Mouse (Mus musculus) kidney, embryonic 15.5 days (tissue): ENCODE data around the gene Rab8b. TPM values are rescaled to one million over a fixed set of nuclear protein-coding genes. Genes with fewer than 3 reads are reported as not detected.
"Not testable (repeated sequence)": the region's sequence is repeated elsewhere in the genome, so short reads cannot be mapped to it uniquely, and the experiment has no call there.

Experiments used
- ATAC-seq: fragments of 200-750 bp; cut with Nextera tagmentation; replicated peaks from 2 replicates; pipeline ENCODE4 v1.8.0; 2017; ENCODE audit warnings: moderate TSS enrichment; ENCODE audit not compliant: low FRiP score
- H3K27ac ChIP-seq: fragments of 300-500 bp; sonication (generic); 2 replicates; pipeline ENCODE4 v1.5.1; 2015; ENCODE audit warnings: mild to moderate bottlenecking, inconsistent platforms
- H3K27me3 ChIP-seq: fragments of 300-500 bp; sonication (generic); 2 replicates; pipeline ENCODE4 v1.6.1; 2015; ENCODE audit warnings: inconsistent platforms
- H3K36me3 ChIP-seq: fragments of 300-500 bp; sonication (generic); 2 replicates; pipeline ENCODE4 v1.6.1; 2015; ENCODE audit warnings: inconsistent platforms
- H3K4me1 ChIP-seq: fragments of 300-500 bp; sonication (generic); 2 replicates; pipeline ENCODE4 v1.6.1; 2015; ENCODE audit warnings: inconsistent platforms
- H3K4me2 ChIP-seq: fragments of 300-500 bp; sonication (generic); 2 replicates; pipeline ENCODE4 v1.6.1; 2015; ENCODE audit warnings: moderate library complexity, mild to moderate bottlenecking, inconsistent platforms
- H3K4me3 ChIP-seq: fragments of 300-500 bp; sonication (generic); replicated peaks from 2 replicates; pipeline ENCODE4 v1.5.1; 2015; ENCODE audit warnings: mild to moderate bottlenecking, inconsistent platforms
- H3K9ac ChIP-seq: fragments of 300-500 bp; sonication (generic); 2 replicates; pipeline ENCODE4 v1.6.1; 2015; ENCODE audit warnings: mild to moderate bottlenecking, inconsistent platforms
- H3K9me3 ChIP-seq: fragments of 300-500 bp; sonication (generic); replicated peaks from 2 replicates; pipeline ENCODE4 v1.6.1; 2016; ENCODE audit warnings: inconsistent platforms
- WGBS: fragments of 180-500 bp; shearing (Covaris S2); methylation state at CpG from one replicate; pipeline ENCODE4 v1.1.7; 2015; ENCODE audit warnings: mixed read lengths; 5-methylcytosine and 5-hydroxymethylcytosine counted together
- polyA plus RNA-seq: library from polyadenylated mRNA; unstranded; fragments of >200 nt; fragmentation: Nextera tagmentation; extraction: Ambion mirVana; gene quantifications from 2 replicates; pipeline ENCODE4 v1.2.1, GENCODE M21; 2015

The Rab8b gene
- polyA plus RNA-seq, 1 experiment from 2014 or later: 26.4 TPM

DNA sequence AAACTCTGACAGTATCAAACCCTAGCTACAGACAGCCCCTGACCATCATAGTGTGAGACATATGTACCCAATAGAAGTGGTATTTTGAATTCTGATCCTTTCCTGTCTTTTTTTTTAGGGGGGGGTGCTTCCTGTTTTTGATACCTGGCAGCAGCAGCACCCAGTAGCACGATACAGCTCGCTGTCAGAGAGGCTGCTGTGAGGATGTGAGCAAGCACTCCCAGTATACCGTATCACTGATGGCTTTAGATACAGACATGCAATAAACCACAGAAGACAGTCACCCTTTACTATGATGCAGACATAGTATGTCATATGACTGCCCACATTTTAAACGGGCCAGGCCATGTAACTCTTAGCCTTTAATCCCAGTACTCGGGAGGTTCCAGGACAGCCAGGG, 36.0 kb downstream of the Rab8b start:
- Histone ChIP-seq H3K4me3 (no peak overlapping the region), H3K27me3 (no peaks in the 10 kb centered on the region)
- 85% methylated on average over 5 of the region's 5 CpGs for WGBS

DNA sequence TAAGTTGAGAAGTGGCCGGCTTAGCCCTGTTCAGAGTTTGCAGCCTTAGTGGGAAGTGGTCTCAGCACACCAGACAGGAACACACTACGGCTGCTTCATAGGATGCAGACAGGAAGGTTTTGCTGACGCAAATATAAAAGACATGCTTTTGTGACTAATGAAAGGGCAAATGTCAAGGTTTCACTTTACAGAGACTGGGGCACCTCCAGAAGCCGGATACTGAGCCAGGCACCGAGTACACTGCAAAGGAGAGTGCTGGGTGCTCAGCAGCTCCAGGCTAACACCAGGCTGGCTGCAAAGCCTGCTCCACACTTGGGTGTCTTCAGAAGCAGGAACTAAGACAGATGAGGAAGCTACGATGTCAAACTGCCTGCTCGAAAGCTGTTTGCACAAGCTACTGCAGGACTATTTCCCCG, 37.1 kb downstream of the Rab8b start:
- Histone ChIP-seq H3K9me3 (no peaks in the 10 kb centered on the region), H3K4me3 (no peak overlapping the region), H3K9ac (no peak overlapping the region), H3K27me3 (no peaks in the 10 kb centered on the region), H3K4me1 (peaks cover 17% of the 10 kb centered on the region), H3K4me2 (no peak overlapping the region), H3K36me3 (no peaks in the 10 kb centered on the region), H3K27ac (no peak overlapping the region)
- WGBS: 40% methylated on average over 8 of the region's 8 CpGs
- no peak for ATAC-seq

More for the DNA sequence above, 36.0 kb downstream of the Rab8b start:
- no peak for ATAC-seq
- H3K9me3 ChIP-seq: no peaks in the 10 kb centered on the region
- no peak overlapping the region for H3K4me2 ChIP-seq
- no peak overlapping the region for H3K9ac ChIP-seq
- H3K4me1 ChIP-seq: peaks cover 19% of the 10 kb centered on the region
- no peaks in the 10 kb centered on the region for H3K36me3 ChIP-seq
- no peak overlapping the region for H3K27ac ChIP-seq

DNA sequence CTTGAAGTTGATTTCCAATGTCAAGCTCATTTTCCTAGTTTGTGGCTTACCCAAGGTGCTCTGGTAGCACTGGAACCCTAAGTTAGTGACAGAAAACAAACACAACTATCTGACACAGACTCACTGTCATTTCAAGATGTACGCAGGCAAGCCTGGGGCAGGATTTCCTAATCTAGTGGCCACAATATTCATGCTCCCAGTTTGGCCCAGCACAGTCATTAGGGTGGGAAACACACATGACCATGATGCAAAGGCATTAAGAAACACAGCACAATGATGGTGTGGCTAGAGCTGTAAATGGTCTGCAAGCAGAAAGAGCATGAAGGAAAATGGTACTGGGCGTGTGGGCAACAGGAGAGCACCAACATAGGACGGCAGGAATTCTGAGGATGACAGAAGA, 37.6 kb downstream of the Rab8b start:
- H3K36me3 ChIP-seq: no peaks in the 10 kb centered on the region
- WGBS: 70% methylated on average over 3 of the region's 3 CpGs
- no peak overlapping the region for H3K4me3 ChIP-seq
- H3K4me1 ChIP-seq: peaks cover 13% of the 10 kb centered on the region
- H3K4me2 ChIP-seq: no peak overlapping the region
- H3K27ac ChIP-seq: no peak overlapping the region
- ATAC-seq: no peak
- no peak overlapping the region for H3K9ac ChIP-seq
- no peaks in the 10 kb centered on the region for H3K9me3 ChIP-seq
- H3K27me3 ChIP-seq: no peaks in the 10 kb centered on the region

DNA sequence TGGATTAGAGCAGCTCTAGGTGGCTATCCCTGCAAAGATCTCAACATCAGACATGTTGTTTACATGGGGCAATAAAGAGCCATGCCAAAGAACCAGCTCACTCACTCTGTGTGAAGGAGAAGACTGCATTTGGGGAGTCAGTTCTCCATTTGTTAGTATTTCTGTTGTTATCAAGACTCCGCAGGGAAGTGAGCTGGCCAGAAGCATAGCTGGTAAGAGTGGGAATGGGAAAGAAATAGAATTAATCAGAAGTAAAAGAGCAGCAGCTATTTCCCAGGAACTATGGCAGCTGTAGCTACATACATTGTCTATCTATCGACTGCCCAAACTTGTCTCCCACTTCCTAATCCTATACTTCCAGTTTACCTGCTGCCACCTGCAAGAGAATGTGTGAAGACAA, 38.7 kb downstream of the Rab8b start:
- Histone ChIP-seq H3K36me3 (no peaks in the 10 kb centered on the region), H3K27ac (no peak overlapping the region), H3K4me1 (peaks cover 5% of the 10 kb centered on the region), H3K9me3 (no peaks in the 10 kb centered on the region), H3K4me3 (no peak overlapping the region), H3K27me3 (no peaks in the 10 kb centered on the region), H3K9ac (no peak overlapping the region), H3K4me2 (no peak overlapping the region)
- no peak for ATAC-seq
- WGBS: 97% methylated on average over 2 of the region's 2 CpGs

DNA sequence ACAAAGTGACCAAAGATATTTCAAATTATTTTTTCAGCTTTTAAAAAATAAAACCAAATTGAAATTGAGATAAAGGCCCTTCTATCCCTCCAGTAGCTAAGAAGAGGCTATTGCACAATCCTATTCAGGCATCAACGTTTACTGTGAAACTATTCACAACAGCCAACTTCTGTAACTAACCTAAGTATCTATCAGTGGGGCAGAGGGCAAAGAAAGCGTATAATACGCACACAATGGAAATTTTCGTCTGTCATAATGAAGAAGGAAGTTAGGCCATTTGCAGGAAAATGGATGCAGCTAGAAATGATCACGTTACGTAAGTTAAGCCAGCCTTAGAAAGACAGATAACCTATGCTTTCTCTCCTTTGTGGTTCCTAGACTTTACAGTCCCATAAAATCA, 40.0 kb downstream of the Rab8b start:
- H3K4me2 ChIP-seq: no peak overlapping the region
- 88% methylated on average over 6 of the region's 6 CpGs for WGBS
- H3K36me3 ChIP-seq: no peaks in the 10 kb centered on the region
- no peak for ATAC-seq
- no peaks in the 10 kb centered on the region for H3K27me3 ChIP-seq
- no peak overlapping the region for H3K27ac ChIP-seq
- H3K9ac ChIP-seq: no peak overlapping the region
- H3K4me1 ChIP-seq: peaks cover 5% of the 10 kb centered on the region
- no peak overlapping the region for H3K4me3 ChIP-seq
- peaks cover 6% of the 10 kb centered on the region; the same call in 1 of the 2 replicates for H3K9me3 ChIP-seq

DNA sequence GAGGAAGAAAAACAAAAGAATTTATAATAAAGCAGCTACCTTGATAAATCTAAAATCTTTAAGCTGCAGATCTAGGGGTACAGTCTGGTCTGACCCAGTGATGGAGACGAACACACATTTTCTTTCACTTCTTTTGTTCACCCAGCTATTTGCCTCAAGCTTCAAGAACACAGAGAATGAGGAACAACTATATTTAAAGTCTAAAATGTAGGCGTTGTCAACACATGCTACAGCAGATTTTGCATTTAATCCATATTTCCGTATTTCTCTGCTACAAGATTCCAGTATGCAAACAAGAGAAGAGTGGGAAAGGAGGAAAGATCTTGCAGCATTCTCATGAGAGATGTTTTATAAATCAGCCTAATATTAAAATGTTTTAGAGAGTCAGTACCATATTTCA, 40.6 kb downstream of the Rab8b start:
- H3K4me1 ChIP-seq: peaks cover 5% of the 10 kb centered on the region
- peaks cover 6% of the 10 kb centered on the region; the same call in 1 of the 2 replicates for H3K9me3 ChIP-seq
- no peak overlapping the region for H3K4me2 ChIP-seq
- 93% methylated on average over 3 of the region's 3 CpGs for WGBS
- no peak overlapping the region for H3K4me3 ChIP-seq
- no peak for ATAC-seq
- no peak overlapping the region for H3K27ac ChIP-seq
- H3K9ac ChIP-seq: no peak overlapping the region
- no peaks in the 10 kb centered on the region for H3K36me3 ChIP-seq
- no peaks in the 10 kb centered on the region for H3K27me3 ChIP-seq

DNA sequence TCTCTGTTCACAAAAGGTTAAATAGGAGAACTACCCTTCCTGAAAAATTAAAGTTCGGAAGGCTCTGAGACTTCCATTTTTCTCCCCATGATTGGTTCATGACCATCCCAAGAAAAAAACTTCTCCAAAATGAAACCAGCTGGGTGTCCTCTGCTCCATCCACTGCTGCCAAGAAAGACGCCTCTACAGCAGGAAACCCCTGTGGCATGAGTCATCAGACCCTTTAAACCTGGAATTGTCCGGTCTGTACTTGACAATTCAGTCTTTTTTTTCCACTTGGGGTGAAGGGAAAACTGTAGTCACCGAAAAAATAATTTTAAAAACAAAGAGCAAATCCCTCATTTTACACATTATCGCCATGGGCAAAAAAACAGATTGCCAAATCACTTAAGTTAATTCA, 42.9 kb downstream of the Rab8b start:
- Histone ChIP-seq H3K4me2 (no peak overlapping the region), H3K9ac (no peak overlapping the region), H3K36me3 (no peaks in the 10 kb centered on the region), H3K4me1 (no peaks in the 10 kb centered on the region), H3K27ac (no peak overlapping the region), H3K27me3 (no peaks in the 10 kb centered on the region), H3K4me3 (no peak overlapping the region), H3K9me3 (peaks cover 6% of the 10 kb centered on the region; the same call in 1 of the 2 replicates)
- WGBS: 71% methylated on average over 5 of the region's 5 CpGs
- no peak for ATAC-seq

DNA sequence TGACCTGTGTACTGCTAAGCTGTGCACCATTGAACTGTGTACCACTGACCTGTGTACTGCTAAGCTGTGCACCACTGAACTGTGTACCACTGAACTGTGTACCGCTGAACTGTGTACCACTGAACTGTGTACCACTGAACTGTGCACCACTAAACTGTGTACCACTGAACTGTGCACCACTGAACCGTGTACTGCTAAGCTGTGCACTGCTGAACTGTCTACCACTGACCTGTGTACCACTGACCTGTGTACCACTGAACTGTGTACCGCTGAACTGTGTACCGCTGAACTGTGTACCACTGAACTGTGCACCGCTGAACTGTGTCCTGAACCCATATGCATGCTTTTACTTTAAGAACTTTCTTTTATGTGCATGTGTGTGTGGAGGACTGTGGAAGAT, 45.2 kb downstream of the Rab8b start:
- no peak overlapping the region for H3K27ac ChIP-seq
- 96% methylated on average over 5 of the region's 5 CpGs for WGBS
- no peak for ATAC-seq

DNA sequence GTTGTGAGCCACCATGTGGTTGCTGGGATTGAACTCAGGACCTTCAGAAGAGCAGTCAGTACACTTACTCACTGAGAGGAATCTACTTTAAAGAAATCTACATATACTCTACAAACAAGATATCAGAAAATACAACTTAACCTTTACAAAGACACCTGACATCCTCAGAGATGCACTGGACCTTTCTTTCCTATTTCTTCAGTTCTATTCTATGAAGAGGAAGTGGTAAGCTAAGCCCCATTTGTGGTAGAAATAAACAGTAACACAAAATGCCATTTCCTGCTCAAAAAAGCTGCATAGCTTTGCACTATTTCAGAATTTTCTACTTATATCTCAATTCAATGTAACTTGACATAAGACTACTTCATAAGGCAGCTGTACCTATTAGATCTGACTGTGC, 46.0 kb downstream of the Rab8b start:
- no peak overlapping the region for H3K27ac ChIP-seq
- ATAC-seq: no peak
- H3K4me1 ChIP-seq: no peaks in the 10 kb centered on the region

More for the DNA sequence above, 45.2 kb downstream of the Rab8b start:
- no peaks in the 10 kb centered on the region for H3K4me1 ChIP-seq
- H3K9ac ChIP-seq: no peak overlapping the region
- H3K36me3 ChIP-seq: no peaks in the 10 kb centered on the region
- peaks cover 6% of the 10 kb centered on the region; the same call in 1 of the 2 replicates for H3K9me3 ChIP-seq
- H3K27me3 ChIP-seq: no peaks in the 10 kb centered on the region
- no peak overlapping the region for H3K4me3 ChIP-seq
- no peak overlapping the region for H3K4me2 ChIP-seq

DNA sequence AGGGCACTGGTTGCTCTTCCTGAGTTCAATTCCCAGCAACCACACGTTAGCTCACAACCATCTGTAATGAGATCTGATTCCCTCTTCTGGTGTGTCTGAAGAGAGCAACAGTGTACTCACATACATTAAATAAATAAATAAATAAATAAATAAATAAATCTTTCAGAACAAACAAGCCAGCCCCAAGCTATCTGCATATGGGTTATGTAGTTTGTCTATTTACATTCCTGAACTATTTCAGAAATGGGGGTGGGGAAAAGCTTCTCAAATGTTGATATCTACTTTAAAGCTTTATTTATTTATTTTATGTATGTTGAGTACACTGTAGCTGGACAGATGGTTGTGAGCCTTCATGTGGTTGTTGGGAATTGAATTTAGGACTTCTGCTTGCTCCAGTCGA, 46.5 kb downstream of the Rab8b start:
- 84% methylated on average over 2 of the region's 2 CpGs for WGBS
- ATAC-seq, H3K9me3 ChIP-seq, H3K4me3 ChIP-seq, H3K4me1 ChIP-seq, H3K27ac ChIP-seq, H3K27me3 ChIP-seq, H3K9ac ChIP-seq, H3K36me3 ChIP-seq, H3K4me2 ChIP-seq: not testable (repeated sequence)

More for the DNA sequence above, 46.0 kb downstream of the Rab8b start:
- Histone ChIP-seq H3K9me3 (peaks cover 6% of the 10 kb centered on the region; the same call in 1 of the 2 replicates), H3K36me3 (no peaks in the 10 kb centered on the region), H3K9ac (no peak overlapping the region), H3K27me3 (no peaks in the 10 kb centered on the region), H3K4me3 (no peak overlapping the region), H3K4me2 (no peak overlapping the region)

DNA sequence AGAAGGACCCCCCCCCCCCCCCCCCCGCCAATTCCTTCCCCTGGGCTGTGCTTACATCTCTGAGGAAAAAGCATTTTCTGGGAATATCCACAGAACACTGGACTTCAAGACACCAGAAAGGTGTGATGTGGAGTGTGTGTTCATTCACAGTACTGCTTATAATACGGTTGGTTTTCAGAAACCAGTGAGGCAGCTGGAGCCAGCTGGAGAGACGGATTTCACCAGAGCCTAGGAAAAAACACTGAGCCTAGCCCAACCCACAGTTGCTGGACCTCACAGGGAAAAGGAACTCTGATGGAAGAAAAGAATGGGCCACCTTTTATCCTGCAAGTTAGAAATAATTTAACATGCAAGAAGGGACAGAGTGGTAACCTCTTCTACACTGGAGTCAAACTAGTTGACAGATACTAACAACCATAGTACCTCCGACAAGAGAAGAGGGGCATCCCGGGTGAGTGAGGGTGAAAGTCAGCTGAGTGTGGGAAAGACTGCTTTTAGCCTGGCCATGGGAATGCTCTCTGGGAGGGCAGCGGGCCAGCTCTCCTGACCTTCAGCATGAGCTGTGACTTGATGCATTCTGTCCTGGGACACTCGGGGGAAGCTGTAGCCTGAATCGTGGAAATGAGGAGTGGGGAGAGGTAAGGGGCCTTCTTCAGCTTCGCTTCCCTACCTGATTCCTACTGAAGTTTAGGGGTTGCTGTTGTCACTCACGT, 47.3 kb downstream of the Rab8b start:
- Histone ChIP-seq H3K4me1 (no peaks in the 10 kb centered on the region), H3K9ac (no peak overlapping the region), H3K36me3 (no peaks in the 10 kb centered on the region), H3K9me3 (peaks cover 6% of the 10 kb centered on the region; the same call in 1 of the 2 replicates), H3K27me3 (no peaks in the 10 kb centered on the region), H3K4me3 (no peak overlapping the region), H3K27ac (peak overlapping the region; percentile 72), H3K4me2 (no peak overlapping the region)
- 76% methylated on average over 10 of the region's 10 CpGs for WGBS
- ATAC-seq: no peak

DNA sequence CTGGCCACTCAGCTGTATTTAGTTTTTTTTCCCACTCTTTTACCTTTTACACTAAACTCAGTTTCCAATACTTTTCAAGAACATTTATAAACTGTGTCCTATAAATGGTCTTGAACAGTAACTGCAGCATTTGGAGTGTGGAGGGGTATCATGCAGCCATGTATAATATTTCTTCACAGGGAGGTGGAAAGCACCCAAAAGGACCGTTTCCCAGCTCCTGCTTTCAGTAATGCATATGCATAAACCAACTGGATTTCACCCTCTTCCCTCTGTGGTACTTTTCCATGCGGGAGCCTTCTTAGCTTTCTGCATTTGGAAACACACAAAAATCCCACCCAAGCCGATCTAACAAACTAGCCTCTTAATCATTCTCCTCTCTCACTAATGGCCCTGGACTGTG, 54.8 kb downstream of the Rab8b start:
- Histone ChIP-seq H3K36me3 (peaks cover 6% of the 10 kb centered on the region), H3K9ac (no peak overlapping the region), H3K4me3 (no peak overlapping the region), H3K27ac (0 out of 2 replicates have a peak overlapping the region, but pooled peaks have one; percentile 22), H3K4me1 (peaks cover 23% of the 10 kb centered on the region), H3K27me3 (no peaks in the 10 kb centered on the region), H3K9me3 (no peaks in the 10 kb centered on the region), H3K4me2 (no peak overlapping the region)
- 53% methylated on average over 3 of the region's 3 CpGs for WGBS
- ATAC-seq: no peak

DNA sequence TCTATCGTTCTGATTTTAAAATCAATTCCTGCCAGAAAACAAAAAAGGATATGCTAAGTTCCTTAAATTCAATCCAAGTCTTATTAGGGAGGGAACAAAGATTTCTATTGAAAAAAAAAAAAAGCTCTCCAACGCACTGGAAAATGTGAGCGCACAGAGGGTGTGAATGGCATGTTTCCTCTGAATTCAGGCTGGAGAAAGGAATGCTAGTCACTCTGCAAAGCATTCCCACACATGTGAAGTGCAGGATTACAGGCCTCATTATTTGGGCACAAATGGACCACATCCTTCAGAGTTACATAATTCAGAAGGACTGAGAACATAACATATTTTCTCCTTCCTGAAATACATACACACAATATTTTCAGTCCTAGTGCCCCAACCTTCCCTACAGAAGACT, 56.0 kb downstream of the Rab8b start:
- no peak overlapping the region for H3K4me2 ChIP-seq
- no peak for ATAC-seq
- peaks cover 23% of the 10 kb centered on the region for H3K4me1 ChIP-seq
- H3K9ac ChIP-seq: no peak overlapping the region
- no peaks in the 10 kb centered on the region for H3K9me3 ChIP-seq
- H3K4me3 ChIP-seq: no peak overlapping the region
- no peaks in the 10 kb centered on the region for H3K27me3 ChIP-seq
- 85% methylated on average over 3 of the region's 3 CpGs for WGBS
- H3K36me3 ChIP-seq: peaks cover 14% of the 10 kb centered on the region
- no peak overlapping the region for H3K27ac ChIP-seq
